Mouse (Mus musculus) left cerebral cortex, adult 9 months (tissue): ENCODE measurements around the gene Pxk.

Source experiments
- DNase-seq, 2 experiments: peaks; one replicate each; pipeline ENCODE4 v3.0.0; 2022; ENCODE audit warnings: low spot score in 2 of 2

The Pxk gene

GRCm38 (mm10) chr14:8206179-8206910 is 108.3 kb downstream of the Pxk start:
- peak in 1 of 2 experiments; percentile 50 for DNase-seq

GRCm38 (mm10) chr14:8207105-8207504 is 109.1 kb downstream of the Pxk start:
- no peak for DNase-seq

GRCm38 (mm10) chr14:8207543-8207942 is 109.5 kb downstream of the Pxk start:
- no peak for DNase-seq

- DNase-seq, result peak; percentile 58 to 87
These were observed 110.9 kb downstream of the Pxk start for GRCm38 (mm10) chr14:8208876-8209275.

- DNase-seq, result no peak
These were observed 111.9 kb downstream of the Pxk start for GRCm38 (mm10) chr14:8209896-8210295.

GRCm38 (mm10) chr14:8212996-8213395 is 115.0 kb downstream of the Pxk start:
- no peak for DNase-seq

GRCm38 (mm10) chr14:8213803-8214224 is 115.8 kb downstream of the Pxk start, which contains the start of gene Kctd6:
Gene Kctd6, plus strand, starts transcription at chr14:8214140.
- peak; percentile 94 to 97 for DNase-seq
